Mouse (Mus musculus) liver, adult (tissue): ENCODE data around the gene Vmn1r74.

Experiments
- GATA4 ChIP-seq: IDR thresholded peaks from 2 replicates; pipeline ENCODE4 v1.6.1; 2014; ENCODE audit warnings: mild to moderate bottlenecking, low read length; ENCODE audit not compliant: insufficient replicate concordance

The Vmn1r74 gene

GRCm38 (mm10) chr7:11833680-11834079, at the start of gene Vmn1r74:
Vmn1r74 (plus strand) TSS chr7:11833980.
- no peak for TF ChIP-seq GATA4

GRCm38 (mm10) chr7:11813751-11814150, 20.0 kb upstream of the Vmn1r74 start:
- no peak for TF ChIP-seq GATA4

- no peak for TF ChIP-seq GATA4
Observed at GRCm38 (mm10) chr7:11822166-11822565, 11.6 kb upstream of the Vmn1r74 start.

GRCm38 (mm10) chr7:11874330-11874729, 40.5 kb downstream of the Vmn1r74 start, which contains the start of gene Vmn1r75:
Vmn1r75 (plus strand) TSS chr7:11874630.
- no peak for TF ChIP-seq GATA4
